Mouse (Mus musculus): ENCODE data around the gene Nudt9. TPM values are rescaled to one million over a fixed set of nuclear protein-coding genes. Genes with fewer than 3 reads are reported as not detected.
"Not testable (repeated sequence)": the region's sequence is repeated elsewhere in the genome, so short reads cannot be mapped to it uniquely, and the experiment has no call there.

Gene Nudt9
- polyA plus RNA-seq, 1 experiment from 2014 or later, result 59.3 TPM

GRCm38 (mm10) chr5:104009421-104009820, 36.7 kb upstream of the Nudt9 start:
- ATAC-seq, result no peak
- WGBS, result 92% methylated on average over 3 of the region's 3 CpGs

GRCm38 (mm10) chr5:104010261-104010660, 35.8 kb upstream of the Nudt9 start:
- H3K9ac ChIP-seq (ENCODE audit: low read depth, low read length), result no peak overlapping the region
- WGBS, result 95% methylated on average over 7 of the region's 7 CpGs
- H3K4me3 ChIP-seq (ENCODE audit: low read depth, low read length), result no peak overlapping the region
- no peaks in the 10 kb centered on the region for H3K4me1 ChIP-seq (ENCODE audit: control insufficient read depth, insufficient read depth, low read length)
- H3K9me3 ChIP-seq (replicated peaks; ENCODE audit: control insufficient read depth, low read length, poor library complexity, severe bottlenecking), result no peaks in the 10 kb centered on the region
- ATAC-seq, result no peak
- no peaks in the 10 kb centered on the region for H3K36me3 ChIP-seq (ENCODE audit: control insufficient read depth, insufficient read depth, low read length)
- H3K27me3 ChIP-seq (ENCODE audit: control insufficient read depth, insufficient read depth, low read depth, low read length), result no peaks in the 10 kb centered on the region
- no peak overlapping the region for H3K27ac ChIP-seq (ENCODE audit: low read length)
- no peak overlapping the region for H3K4me2 ChIP-seq (ENCODE audit: low read length)

More at GRCm38 (mm10) chr5:104009421-104009820, 36.7 kb upstream of the Nudt9 start:
- H3K9ac ChIP-seq (ENCODE audit: low read depth, low read length), result no peak overlapping the region
- no peak overlapping the region for H3K27ac ChIP-seq (ENCODE audit: low read length)
- H3K4me1 ChIP-seq (ENCODE audit: control insufficient read depth, insufficient read depth, low read length), result no peaks in the 10 kb centered on the region
- H3K36me3 ChIP-seq (ENCODE audit: control insufficient read depth, insufficient read depth, low read length), result no peaks in the 10 kb centered on the region
- no peak overlapping the region for H3K4me3 ChIP-seq (ENCODE audit: low read depth, low read length)
- H3K9me3 ChIP-seq (replicated peaks; ENCODE audit: control insufficient read depth, low read length, poor library complexity, severe bottlenecking), result no peaks in the 10 kb centered on the region
- no peak overlapping the region for H3K4me2 ChIP-seq (ENCODE audit: low read length)
- no peaks in the 10 kb centered on the region for H3K27me3 ChIP-seq (ENCODE audit: control insufficient read depth, insufficient read depth, low read depth, low read length)

- H3K4me2 ChIP-seq (ENCODE audit: low read length), result no peak overlapping the region
- no peak overlapping the region for H3K4me3 ChIP-seq (ENCODE audit: low read depth, low read length)
- H3K27ac ChIP-seq (ENCODE audit: low read length), result no peak overlapping the region
- H3K36me3 ChIP-seq (ENCODE audit: control insufficient read depth, insufficient read depth, low read length), result no peaks in the 10 kb centered on the region
- no peaks in the 10 kb centered on the region for H3K4me1 ChIP-seq (ENCODE audit: control insufficient read depth, insufficient read depth, low read length)
- H3K9ac ChIP-seq (ENCODE audit: low read depth, low read length), result no peak overlapping the region
- H3K9me3 ChIP-seq (replicated peaks; ENCODE audit: control insufficient read depth, low read length, poor library complexity, severe bottlenecking), result no peaks in the 10 kb centered on the region
- H3K27me3 ChIP-seq (ENCODE audit: control insufficient read depth, insufficient read depth, low read depth, low read length), result no peaks in the 10 kb centered on the region
- no peak for ATAC-seq
Observed at GRCm38 (mm10) chr5:104011419-104011818, 34.7 kb upstream of the Nudt9 start.

- 1% methylated on average over 31 of the region's 31 CpGs for WGBS
- peak; percentile 78 for ATAC-seq
- H3K4me2 ChIP-seq (ENCODE audit: low read length), result peak within 1 kb of the TSS; percentile 80
- H3K4me1 ChIP-seq (ENCODE audit: control insufficient read depth, insufficient read depth, low read length), result peaks cover 6% of the 10 kb centered on the region; the same call in 1 of the 2 replicates
- 0 out of 2 replicates have a peak, but pooled peaks cover 4% of the 10 kb centered on the region for H3K27me3 ChIP-seq (ENCODE audit: control insufficient read depth, insufficient read depth, low read depth, low read length)
- H3K36me3 ChIP-seq (ENCODE audit: control insufficient read depth, insufficient read depth, low read length), result no peaks in the 10 kb centered on the region
- H3K9me3 ChIP-seq (replicated peaks; ENCODE audit: control insufficient read depth, low read length, poor library complexity, severe bottlenecking), result no peaks in the 10 kb centered on the region
- peak within 1 kb of the TSS; percentile 47 for H3K4me3 ChIP-seq (ENCODE audit: low read depth, low read length)
- H3K27ac ChIP-seq (ENCODE audit: low read length), result peak within 1 kb of the TSS; percentile 44; the same call in 1 of the 2 replicates
- peak within 1 kb of the TSS; percentile 67 for H3K9ac ChIP-seq (ENCODE audit: low read depth, low read length)
Observed at GRCm38 (mm10) chr5:104021597-104022378, 24.3 kb upstream of the Nudt9 start, which contains the start of gene Hsd17b11. Gene Hsd17b11, minus strand, starts transcription at chr5:104021919.

- Histone ChIP-seq H3K4me1 (ENCODE audit: control insufficient read depth, insufficient read depth, low read length) (peaks cover 6% of the 10 kb centered on the region; the same call in 1 of the 2 replicates), H3K36me3 (ENCODE audit: control insufficient read depth, insufficient read depth, low read length) (no peaks in the 10 kb centered on the region), H3K9me3 (replicated peaks; ENCODE audit: control insufficient read depth, low read length, poor library complexity, severe bottlenecking) (no peaks in the 10 kb centered on the region), H3K27ac (ENCODE audit: low read length) (no peak overlapping the region), H3K27me3 (ENCODE audit: control insufficient read depth, insufficient read depth, low read depth, low read length) (0 out of 2 replicates have a peak, but pooled peaks cover 4% of the 10 kb centered on the region), H3K4me2 (ENCODE audit: low read length) (peak overlapping the region; percentile 80), H3K4me3 (ENCODE audit: low read depth, low read length) (peak overlapping the region; percentile 47), H3K9ac (ENCODE audit: low read depth, low read length) (no peak overlapping the region)
- WGBS, result 34% methylated on average over 5 of the region's 5 CpGs
- ATAC-seq, result 0 out of 2 replicates have a peak, but pooled peaks have one; percentile 6
Observed at GRCm38 (mm10) chr5:104022558-104022957, 23.5 kb upstream of the Nudt9 start.

GRCm38 (mm10) chr5:104023289-104024020, 22.7 kb upstream of the Nudt9 start:
- Histone ChIP-seq H3K4me2 (ENCODE audit: low read length) (no peak overlapping the region), H3K27ac (ENCODE audit: low read length) (no peak overlapping the region), H3K4me1 (ENCODE audit: control insufficient read depth, insufficient read depth, low read length) (peaks cover 6% of the 10 kb centered on the region; the same call in 1 of the 2 replicates), H3K4me3 (ENCODE audit: low read depth, low read length) (no peak overlapping the region), H3K9ac (ENCODE audit: low read depth, low read length) (no peak overlapping the region), H3K9me3 (replicated peaks; ENCODE audit: control insufficient read depth, low read length, poor library complexity, severe bottlenecking) (no peaks in the 10 kb centered on the region), H3K36me3 (ENCODE audit: control insufficient read depth, insufficient read depth, low read length) (no peaks in the 10 kb centered on the region), H3K27me3 (ENCODE audit: control insufficient read depth, insufficient read depth, low read depth, low read length) (0 out of 2 replicates have a peak, but pooled peaks cover 4% of the 10 kb centered on the region)
- no peak for ATAC-seq
- 70% methylated on average over 8 of the region's 8 CpGs for WGBS

GRCm38 (mm10) chr5:104024193-104024592, 21.9 kb upstream of the Nudt9 start:
- H3K27me3 ChIP-seq (ENCODE audit: control insufficient read depth, insufficient read depth, low read depth, low read length); H3K4me2 ChIP-seq (ENCODE audit: low read length); ATAC-seq; H3K9ac ChIP-seq (ENCODE audit: low read depth, low read length); H3K4me1 ChIP-seq (ENCODE audit: control insufficient read depth, insufficient read depth, low read length); H3K4me3 ChIP-seq (ENCODE audit: low read depth, low read length); H3K9me3 ChIP-seq (replicated peaks; ENCODE audit: control insufficient read depth, low read length, poor library complexity, severe bottlenecking); H3K27ac ChIP-seq (ENCODE audit: low read length); H3K36me3 ChIP-seq (ENCODE audit: control insufficient read depth, insufficient read depth, low read length): not testable (repeated sequence)
- whole genome bisulfite sequencing, result 83% methylated on average over 5 of the region's 5 CpGs

- 0 out of 2 replicates have a peak, but pooled peaks cover 4% of the 10 kb centered on the region for H3K27me3 ChIP-seq (ENCODE audit: control insufficient read depth, insufficient read depth, low read depth, low read length)
- no peak for ATAC-seq
- no peaks in the 10 kb centered on the region for H3K36me3 ChIP-seq (ENCODE audit: control insufficient read depth, insufficient read depth, low read length)
- WGBS, result 68% methylated on average over 11 of the region's 11 CpGs
- no peak overlapping the region for H3K9ac ChIP-seq (ENCODE audit: low read depth, low read length)
- H3K4me2 ChIP-seq (ENCODE audit: low read length), result no peak overlapping the region
- H3K4me3 ChIP-seq (ENCODE audit: low read depth, low read length), result no peak overlapping the region
- peaks cover 6% of the 10 kb centered on the region; the same call in 1 of the 2 replicates for H3K4me1 ChIP-seq (ENCODE audit: control insufficient read depth, insufficient read depth, low read length)
- H3K27ac ChIP-seq (ENCODE audit: low read length), result no peak overlapping the region
- H3K9me3 ChIP-seq (replicated peaks; ENCODE audit: control insufficient read depth, low read length, poor library complexity, severe bottlenecking), result no peaks in the 10 kb centered on the region
Observed at GRCm38 (mm10) chr5:104024762-104025161, 21.3 kb upstream of the Nudt9 start.

Data from midbrain, embryonic 16.5 days (tissue).